Comparison of ENCODE assay signal across 8 mouse cellular contexts in genomic region chr7:98321083-98321482, GRCm38 (mm10). TPM values are rescaled to one million over a fixed set of nuclear protein-coding genes. Genes with fewer than 3 reads are reported as not detected.
DNase-seq lines count a peak whose midpoint lies in the region; ATAC-seq lines count a peak whose summit lies in the region.

TSS of gene Acer3 (minus strand) at chr7:98321208.

- no peak within 1 kb of the TSS for H3K4me2 ChIP-seq in heart, embryonic 12.5 days
- no peak within 1 kb of the TSS for H3K4me2 ChIP-seq in neural tube, embryonic 13.5 days

- DNase-seq in heart, adult 18-20 months = peak in 1 of 2 experiments; percentile 43
- DNase-seq in heart, adult 9 months (ENCODE audit: low spot score in 2 of 2) = no peak
- no peak for DNase-seq in adrenal gland, adult 8-10 months
- no peak for DNase-seq in left cerebral cortex, postnatal 4 days
- no peak for DNase-seq in cerebellum, postnatal 14 days
- no peak for DNase-seq in ovary, postnatal 36 days (ENCODE audit: low spot score)

- H3K9ac ChIP-seq in heart, embryonic 12.5 days = no peak within 1 kb of the TSS
- no peak within 1 kb of the TSS for H3K9ac ChIP-seq in neural tube, embryonic 13.5 days

- no peak within 1 kb of the TSS for H3K4me3 ChIP-seq in heart, embryonic 12.5 days
- no peak within 1 kb of the TSS for H3K4me3 ChIP-seq in neural tube, embryonic 13.5 days

- WGBS in heart, embryonic 12.5 days = 86% methylated on average over 2 of the region's 2 CpGs
- 79% methylated on average over 2 of the region's 2 CpGs for WGBS in neural tube, embryonic 13.5 days

- intact Hi-C loops in left cerebral cortex, postnatal 4 days (cut with DNase I) = no loop called here

- H3K4me1 ChIP-seq in heart, embryonic 12.5 days (replicated peaks) = peaks cover 13% of the 10 kb centered on the region
- peaks cover 17% of the 10 kb centered on the region for H3K4me1 ChIP-seq in neural tube, embryonic 13.5 days (replicated peaks)

- H3K9me3 ChIP-seq in heart, embryonic 12.5 days (replicated peaks) = no peaks in the 10 kb centered on the region
- H3K9me3 ChIP-seq in neural tube, embryonic 13.5 days = no peaks in the 10 kb centered on the region

- H3K36me3 ChIP-seq in heart, embryonic 12.5 days = no peaks in the 10 kb centered on the region
- no peaks in the 10 kb centered on the region for H3K36me3 ChIP-seq in neural tube, embryonic 13.5 days

- 0 out of 2 replicates have a peak, but pooled peaks cover under 1% of the 10 kb centered on the region for H3K27me3 ChIP-seq in heart, embryonic 12.5 days (replicated peaks)
- 0 out of 2 replicates have a peak, but pooled peaks cover 7% of the 10 kb centered on the region for H3K27me3 ChIP-seq in neural tube, embryonic 13.5 days

- no peak for ATAC-seq in heart, embryonic 12.5 days (ENCODE audit: insufficient number of reproducible peaks, low FRiP score)
- ATAC-seq in neural tube, embryonic 13.5 days (ENCODE audit: low read depth) = no peak

- H3K27ac ChIP-seq in heart, embryonic 12.5 days (ENCODE audit: poor library complexity, severe bottlenecking) = no peak within 1 kb of the TSS
- no peak within 1 kb of the TSS for H3K27ac ChIP-seq in neural tube, embryonic 13.5 days (replicated peaks)

RNA-seq across cellular contexts. Expression of gene Acer3, which starts in this region (rescaled TPM):
- 10 to 100 TPM; 10.1 to 11.7 TPM for total RNA-seq in heart, adult 18-20 months (2021)
- total RNA-seq in adrenal gland, adult 8-10 months (2022) = 10 to 100 TPM; 15.1 to 32.7 (median 18.5) TPM
- 22.9 and 23.2 TPM in 2 replicates for polyA plus RNA-seq in heart, embryonic 12.5 days (2016; fragmentation: Nextera tagmentation; extraction: Ambion mirVana)
- total RNA-seq in left cerebral cortex, postnatal 4 days (2021) = 10 to 100 TPM; 10.1 to 10.6 TPM
- 20.5 and 20.7 TPM in 2 replicates for polyA plus RNA-seq in neural tube, embryonic 13.5 days (2015; fragmentation: Nextera tagmentation; extraction: Ambion mirVana)
